Mouse (Mus musculus) kidney, embryonic 16.5 days (tissue): ENCODE measurements around the gene Hist1h3h. TPM values are rescaled to one million over a fixed set of nuclear protein-coding genes. Genes with fewer than 3 reads are reported as not detected.
A peak's percentile ranks its signal among the peaks of the same experiment; 100 is the strongest.
"Not testable (repeated sequence)": the region's sequence is repeated elsewhere in the genome, so short reads cannot be mapped to it uniquely, and the experiment has no call there.

Experiments
- ATAC-seq: fragments of 200-750 bp; cut with Nextera tagmentation; 2 replicates; pipeline ENCODE4 v1.8.0; 2017; ENCODE audit warnings: moderate TSS enrichment; ENCODE audit not compliant: low FRiP score, low TSS enrichment
- H3K27ac ChIP-seq: fragments of 300-500 bp; sonication (generic); 2 replicates; pipeline ENCODE4 v1.5.1; 2014; ENCODE audit warnings: low read length
- H3K27me3 ChIP-seq: fragments of 300-500 bp; sonication (generic); 2 replicates; pipeline ENCODE4 v1.6.1; 2014; ENCODE audit warnings: low read length, control low read depth, mixed read lengths; ENCODE audit not compliant: insufficient read depth
- H3K36me3 ChIP-seq: fragments of 300-500 bp; sonication (generic); 2 replicates; pipeline ENCODE4 v1.6.1; 2014; ENCODE audit warnings: low read length, control low read depth, mixed read lengths; ENCODE audit not compliant: insufficient read depth
- H3K4me1 ChIP-seq: fragments of 300-500 bp; sonication (generic); 2 replicates; pipeline ENCODE4 v1.6.1; 2014; ENCODE audit warnings: low read length, control low read depth, mixed read lengths; ENCODE audit not compliant: insufficient read depth
- H3K4me2 ChIP-seq: fragments of 300-500 bp; sonication (generic); replicated peaks from 2 replicates; pipeline ENCODE4 v1.6.1; 2014; ENCODE audit warnings: low read depth, low read length
- H3K4me3 ChIP-seq: fragments of 300-500 bp; sonication (generic); 2 replicates; pipeline ENCODE4 v1.5.1; 2014; ENCODE audit warnings: mild to moderate bottlenecking, low read length
- H3K9ac ChIP-seq: fragments of 300-500 bp; sonication (generic); replicated peaks from 2 replicates; pipeline ENCODE4 v1.6.1; 2014; ENCODE audit warnings: low read length
- H3K9me3 ChIP-seq: fragments of 300-500 bp; sonication (generic); 2 replicates; pipeline ENCODE4 v1.6.1; 2016; ENCODE audit warnings: low read length, control low read depth
- WGBS: fragments of 180-500 bp; shearing (Covaris S2); extraction: QIAGEN DNeasy Blood & Tissue Kit; methylation state at CpG from one replicate; pipeline ENCODE4 v1.1.7; 2014; 5-methylcytosine and 5-hydroxymethylcytosine counted together
- microRNA-seq: library from miRNA; unstranded; fragments of <30 nt; microRNA quantifications from one replicate; pipeline ENCODE4, GENCODE M21; 2016
- polyA plus RNA-seq: library from polyadenylated mRNA; unstranded; fragments of >200 nt; fragmentation: Nextera tagmentation; extraction: Ambion mirVana; gene quantifications from 2 replicates; pipeline ENCODE4 v1.2.1, GENCODE M21; 2015

Gene Hist1h3h
- polyA plus RNA-seq, 1 experiment from 2014 or later, result 6.2 TPM

DNA sequence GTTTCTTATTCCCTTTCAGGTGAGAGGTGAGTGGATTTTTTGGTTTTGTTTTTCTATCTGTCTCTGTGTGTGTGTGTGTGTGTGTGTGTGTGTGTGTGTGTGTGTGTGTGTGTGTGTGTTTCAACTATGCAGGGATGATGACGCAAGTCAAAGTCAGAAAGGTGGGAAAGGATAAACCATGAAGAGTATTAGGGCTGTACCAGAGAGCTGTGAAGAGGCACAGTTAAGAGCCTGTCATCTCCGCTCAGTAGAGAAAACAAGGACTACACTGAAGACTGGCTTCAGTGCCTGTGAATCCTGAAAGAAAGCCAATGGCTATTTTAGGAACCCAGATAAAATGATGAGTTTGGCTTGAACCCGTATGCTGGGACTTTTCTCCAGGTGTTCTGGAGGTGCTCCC lies 34.4 kb downstream of the Hist1h3h start:
- no peak for ATAC-seq
- Histone ChIP-seq H3K27me3 (no peaks in the 10 kb centered on the region), H3K36me3 (no peaks in the 10 kb centered on the region), H3K9me3 (no peaks in the 10 kb centered on the region), H3K4me1 (peaks cover 34% of the 10 kb centered on the region), H3K4me3 (no peak overlapping the region), H3K27ac (peak overlapping the region; percentile 66), H3K9ac (no peak overlapping the region; the same call in 1 of the 2 replicates), H3K4me2 (peak overlapping the region; percentile 67)
- 66% methylated on average over 3 of the region's 3 CpGs for WGBS

DNA sequence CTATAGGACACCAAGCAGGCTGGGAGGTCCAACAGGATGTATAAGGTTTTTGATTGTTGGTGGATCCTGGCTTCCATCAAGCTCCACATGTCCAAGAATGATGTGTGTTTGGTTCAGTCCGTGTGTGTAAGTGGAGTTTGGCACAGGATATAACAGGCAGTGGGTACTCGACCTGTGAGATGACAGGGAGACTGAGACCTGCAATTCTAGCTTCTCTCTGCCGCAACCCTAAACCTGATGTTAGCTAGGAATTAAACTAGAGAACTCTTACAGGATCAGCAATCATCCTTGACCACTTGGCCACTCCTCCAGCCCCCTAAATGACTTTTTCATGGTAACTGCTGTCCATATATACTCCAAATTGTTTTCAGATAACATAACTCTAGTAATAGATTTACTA lies 34.9 kb downstream of the Hist1h3h start:
- Histone ChIP-seq H3K4me2 (peak overlapping the region; percentile 67), H3K4me3 (peak overlapping the region; percentile 1; the same call in 1 of the 2 replicates), H3K4me1 (peaks cover 33% of the 10 kb centered on the region), H3K9ac (peak overlapping the region; percentile 18), H3K36me3 (no peaks in the 10 kb centered on the region), H3K27me3 (no peaks in the 10 kb centered on the region), H3K9me3 (no peaks in the 10 kb centered on the region), H3K27ac (peak overlapping the region; percentile 66)
- ATAC-seq, result no peak
- 21% methylated on average over 3 of the region's 3 CpGs for WGBS

DNA sequence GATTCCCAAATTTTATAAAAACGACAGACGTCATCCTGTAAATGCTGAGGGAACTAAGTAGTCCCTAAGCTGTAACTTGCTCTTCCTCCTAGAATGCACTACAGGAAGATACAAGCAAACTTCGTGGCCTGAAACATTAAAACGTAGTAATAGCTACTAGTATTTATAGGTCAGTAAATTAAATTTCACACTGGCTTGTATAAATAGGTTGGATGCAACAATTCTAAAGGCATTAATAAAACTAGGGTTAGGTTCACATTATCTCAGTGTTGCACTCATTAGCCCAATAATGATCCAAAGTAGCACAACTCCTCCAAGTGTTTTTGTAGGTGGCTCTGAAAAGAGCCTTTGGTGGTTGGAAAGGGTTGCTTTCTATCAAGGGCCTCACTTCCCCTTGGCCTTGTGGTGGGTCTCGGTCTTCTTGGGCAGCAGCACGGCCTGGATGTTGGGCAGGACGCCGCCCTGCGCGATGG lies 35.6 kb downstream of the Hist1h3h start:
- peak overlapping the region; percentile 96 for H3K27ac ChIP-seq
- H3K4me2 ChIP-seq, result peak overlapping the region; percentile 67
- under 1% methylated on average over 10 of the region's 10 CpGs for WGBS
- peak overlapping the region; percentile 76 for H3K9ac ChIP-seq
- H3K36me3 ChIP-seq, result no peaks in the 10 kb centered on the region
- H3K4me3 ChIP-seq, result peak overlapping the region; percentile 52
- peaks cover 30% of the 10 kb centered on the region for H3K4me1 ChIP-seq
- H3K27me3 ChIP-seq, result no peaks in the 10 kb centered on the region
- no peaks in the 10 kb centered on the region for H3K9me3 ChIP-seq
- no peak for ATAC-seq

DNA sequence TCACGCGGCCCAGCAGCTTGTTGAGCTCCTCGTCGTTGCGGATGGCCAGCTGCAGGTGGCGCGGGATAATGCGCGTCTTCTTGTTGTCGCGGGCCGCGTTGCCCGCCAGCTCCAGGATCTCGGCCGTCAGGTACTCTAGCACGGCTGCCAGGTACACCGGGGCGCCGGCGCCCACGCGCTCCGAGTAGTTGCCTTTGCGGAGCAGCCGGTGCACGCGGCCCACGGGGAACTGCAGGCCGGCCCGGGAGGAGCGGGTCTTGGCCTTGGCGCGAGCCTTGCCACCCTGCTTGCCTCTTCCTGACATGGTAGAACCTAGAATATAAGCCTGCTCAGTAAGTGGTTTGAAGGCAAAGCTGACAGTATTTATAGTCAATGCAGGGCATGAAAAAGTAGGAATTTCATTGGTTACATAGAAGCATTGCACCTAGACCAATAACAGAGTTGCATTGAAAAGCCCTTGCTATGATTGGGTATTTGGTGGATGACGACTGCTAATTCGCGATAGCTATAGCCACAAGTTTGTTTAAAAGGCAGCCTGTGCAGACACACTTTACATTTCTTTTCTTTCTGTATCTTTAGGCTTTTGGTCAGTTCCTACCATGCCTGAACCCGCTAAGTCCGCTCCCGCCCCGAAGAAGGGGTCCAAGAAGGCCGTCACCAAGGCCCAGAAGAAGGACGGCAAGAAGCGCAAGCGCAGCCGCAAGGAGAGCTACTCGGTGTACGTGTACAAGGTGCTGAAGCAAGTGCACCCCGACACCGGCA lies 36.2 kb downstream of the Hist1h3h start, which contains the start of the genes Hist1h2ak and Hist1h2bn:
TSS of gene Hist1h2ak (minus strand) at position 304 of the 762 bp plus-strand sequence.
TSS of gene Hist1h2bn (plus strand) at position 600 of the 762 bp plus-strand sequence.
- 0% methylated on average over 29 of the region's 50 CpGs for WGBS
- H3K4me2 ChIP-seq, result peak within 1 kb of the TSS; percentile 67
- H3K36me3 ChIP-seq, H3K27me3 ChIP-seq, H3K9me3 ChIP-seq: not testable (repeated sequence)
- H3K4me3 ChIP-seq, result peak within 1 kb of the TSS; percentile 54
- H3K9ac ChIP-seq, result peak within 1 kb of the TSS; percentile 76
- ATAC-seq, result peak; percentile 95
- H3K27ac ChIP-seq, result peak within 1 kb of the TSS; percentile 96
- H3K4me1 ChIP-seq, result peaks cover 30% of the 10 kb centered on the region

DNA sequence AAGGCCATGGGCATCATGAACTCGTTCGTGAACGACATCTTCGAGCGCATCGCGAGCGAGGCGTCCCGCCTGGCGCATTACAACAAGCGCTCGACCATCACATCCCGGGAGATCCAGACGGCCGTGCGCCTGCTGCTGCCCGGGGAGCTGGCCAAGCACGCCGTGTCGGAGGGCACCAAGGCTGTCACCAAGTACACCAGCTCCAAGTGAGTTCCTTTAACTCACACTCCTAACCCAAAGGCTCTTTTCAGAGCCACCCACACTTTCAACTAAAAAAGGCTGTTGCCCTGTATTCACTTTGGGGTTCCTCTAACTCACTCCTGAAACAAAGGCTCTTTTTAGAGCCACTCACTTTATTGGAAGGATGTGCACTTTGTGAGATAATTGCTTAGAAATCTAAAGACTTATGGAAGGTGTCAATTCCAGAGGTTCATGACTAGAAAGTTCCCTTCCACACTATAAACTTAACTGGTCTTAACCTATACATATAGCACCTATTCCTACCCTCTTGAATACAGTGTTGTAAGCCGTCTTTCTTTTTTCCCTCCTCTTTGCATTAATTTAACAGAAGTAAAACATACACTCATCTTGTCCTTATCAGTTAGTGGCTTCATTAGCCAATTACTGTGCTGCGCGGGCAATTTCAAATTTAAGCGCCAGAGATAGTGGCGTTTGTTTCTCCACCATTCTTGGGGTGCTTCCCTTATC lies 37.0 kb downstream of the Hist1h3h start:
- H3K4me2 ChIP-seq, result peak overlapping the region; percentile 67
- H3K9ac ChIP-seq, result peak overlapping the region; percentile 74
- not testable (repeated sequence) for H3K27me3 ChIP-seq, ATAC-seq, H3K36me3 ChIP-seq, H3K9me3 ChIP-seq
- H3K27ac ChIP-seq, result peak overlapping the region; percentile 96
- H3K4me3 ChIP-seq, result peak overlapping the region; percentile 54
- WGBS, result 1% methylated on average over 15 of the region's 26 CpGs
- peaks cover 24% of the 10 kb centered on the region for H3K4me1 ChIP-seq

DNA sequence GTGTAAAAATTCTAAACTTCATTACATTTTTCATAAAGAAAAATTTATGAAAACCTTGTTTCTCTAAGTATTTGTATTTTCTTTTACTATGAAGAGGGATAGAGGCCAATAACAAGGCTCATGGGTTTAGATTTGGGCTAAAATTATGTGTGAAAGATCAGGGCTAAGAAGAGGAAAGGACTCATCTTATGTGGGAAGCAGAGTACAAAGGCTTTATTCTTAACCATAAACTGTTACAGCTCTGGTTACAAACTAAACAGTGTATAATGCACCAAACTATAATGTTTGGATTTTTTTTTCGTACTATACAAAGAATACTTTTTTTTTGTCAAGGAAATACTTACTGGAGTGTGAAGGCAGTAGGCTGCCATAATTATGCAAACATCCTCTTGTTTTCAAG lies 38.2 kb downstream of the Hist1h3h start:
- H3K9me3 ChIP-seq, result no peaks in the 10 kb centered on the region
- H3K4me3 ChIP-seq, result no peak overlapping the region
- no peak for ATAC-seq
- no peaks in the 10 kb centered on the region for H3K36me3 ChIP-seq
- peak overlapping the region; percentile 45; the same call in 1 of the 2 replicates for H3K4me2 ChIP-seq
- peaks cover 23% of the 10 kb centered on the region for H3K4me1 ChIP-seq
- no peak overlapping the region for H3K9ac ChIP-seq
- no peak overlapping the region for H3K27ac ChIP-seq
- no peaks in the 10 kb centered on the region for H3K27me3 ChIP-seq
- 40% methylated on average over 1 of the region's 1 CpGs for WGBS

Small RNAs within 50 kb of the gene (microRNA-seq; reads per million reads assigned to microRNA genes)
- gene Gm44357 (not detected), gene Gm44367 (not detected), gene Gm44454 (not detected)

Other genes with a start within 250 kb of the Hist1h3h start
- 1.9 and 2.3 TPM in 2 replicates for gene Nkapl, start 249.2 kb upstream of the Hist1h3h start, polyA plus RNA-seq
- gene Zkscan4, start 238.8 kb upstream of the Hist1h3h start, polyA plus RNA-seq, result 4.5 TPM in 2 replicates
- not detected in 2 replicates for gene Gm10065, start 238.2 kb upstream of the Hist1h3h start, polyA plus RNA-seq
- gene AK157302, start 222.4 kb upstream of the Hist1h3h start, polyA plus RNA-seq, result 0.46 and 1.6 TPM in 2 replicates
- gene Gm11273, start 216.2 kb upstream of the Hist1h3h start, polyA plus RNA-seq, result 9.9 and 19.3 TPM in 2 replicates
- 6.8 and 7.0 TPM in 2 replicates for gene Zkscan8, start 186.5 kb upstream of the Hist1h3h start, polyA plus RNA-seq
- gene Olfr1366, start 174.9 kb upstream of the Hist1h3h start, polyA plus RNA-seq, result 0.16 and 0.17 TPM in 2 replicates
- not detected in 2 replicates for gene Olfr1535, start 157.8 kb upstream of the Hist1h3h start, polyA plus RNA-seq
- not detected in 2 replicates for gene Olfr1364, start 135.9 kb upstream of the Hist1h3h start, polyA plus RNA-seq
- not detected in 2 replicates for gene Olfr1362, start 103.6 kb upstream of the Hist1h3h start, polyA plus RNA-seq
- gene Olfr11, start 75.1 kb upstream of the Hist1h3h start, polyA plus RNA-seq, result not detected in 2 replicates
- not detected in 2 replicates for gene Olfr1361, start 54.3 kb upstream of the Hist1h3h start, polyA plus RNA-seq
- not detected in 2 replicates for gene Olfr1360, start 40.3 kb upstream of the Hist1h3h start, polyA plus RNA-seq
- not detected in 2 replicates for gene Olfr1359, start 19.5 kb upstream of the Hist1h3h start, polyA plus RNA-seq
- gene Hist1h2bl, start 1.5 kb upstream of the Hist1h3h start, polyA plus RNA-seq, result 1.9 and 3.8 TPM in 2 replicates
- 13.5 and 20.3 TPM in 2 replicates for gene Hist1h2ai, start 1.2 kb upstream of the Hist1h3h start, polyA plus RNA-seq
- gene Hist1h2bm, start 4.4 kb downstream of the Hist1h3h start, polyA plus RNA-seq, result 4.3 and 4.4 TPM in 2 replicates
- gene Hist1h4j, start 17.4 kb downstream of the Hist1h3h start, polyA plus RNA-seq, result 1.4 and 1.6 TPM in 2 replicates
- gene Hist1h4k, start 32.8 kb downstream of the Hist1h3h start, polyA plus RNA-seq, result 4.3 and 5.9 TPM in 2 replicates
- gene Hist1h2ak, start 36.2 kb downstream of the Hist1h3h start, polyA plus RNA-seq, result 24.4 and 25.9 TPM in 2 replicates
- 2.2 and 3.1 TPM in 2 replicates for gene Hist1h2bn, start 36.5 kb downstream of the Hist1h3h start, polyA plus RNA-seq
- 17.4 and 17.8 TPM in 2 replicates for gene Hist1h1b, start 63.0 kb downstream of the Hist1h3h start, polyA plus RNA-seq
- gene Hist1h3i, start 65.7 kb downstream of the Hist1h3h start, polyA plus RNA-seq, result 98.9 and 117 TPM in 2 replicates
- 3.4 and 6.0 TPM in 2 replicates for gene Hist1h2an, start 69.6 kb downstream of the Hist1h3h start, polyA plus RNA-seq
- gene Hist1h2bp, start 69.8 kb downstream of the Hist1h3h start, polyA plus RNA-seq, result 2.0 and 2.2 TPM in 2 replicates
- 22.0 and 25.6 TPM in 2 replicates for gene Hist1h2bq, start 92.5 kb downstream of the Hist1h3h start, polyA plus RNA-seq
- gene Hist1h2ao, start 92.8 kb downstream of the Hist1h3h start, polyA plus RNA-seq, result 2.1 TPM in 1 of 2 replicates, not detected in the other
- not detected in 2 replicates for gene Hist1h4m, start 94.1 kb downstream of the Hist1h3h start, polyA plus RNA-seq
- gene Hist1h4n, start 114.5 kb downstream of the Hist1h3h start, polyA plus RNA-seq, result 13.6 and 14.5 TPM in 2 replicates
- 2,785 and 3,191 TPM in 2 replicates for gene Hist1h2ap, start 115.8 kb downstream of the Hist1h3h start, polyA plus RNA-seq
- 22.6 and 26.0 TPM in 2 replicates for gene Hist1h2br, start 116.1 kb downstream of the Hist1h3h start, polyA plus RNA-seq
- 11.6 and 13.7 TPM in 2 replicates for gene Zfp184, start 227.4 kb downstream of the Hist1h3h start, polyA plus RNA-seq